Mouse (Mus musculus) macrophage (primary cell): ENCODE results near the gene Rab3gap1. TPM values are rescaled to one million over a fixed set of nuclear protein-coding genes. Genes with fewer than 3 reads are reported as not detected.

Experiments used
- H3K27ac ChIP-seq: fragments of 350-480 bp; formaldehyde crosslinking; 2 replicates; pipeline ENCODE4 v1.9.0; 2021
- H3K36me3 ChIP-seq: fragments of 350-480 bp; formaldehyde crosslinking; 2 replicates; pipeline ENCODE4 v1.9.0; 2021; ENCODE audit errors: inconsistent target
- H3K4me3 ChIP-seq: fragments of 350-480 bp; formaldehyde crosslinking; 2 replicates; pipeline ENCODE4 v1.9.0; 2021; ENCODE audit errors: inconsistent target
- H3K79me2 ChIP-seq: fragments of 350-480 bp; formaldehyde crosslinking; 2 replicates; pipeline ENCODE4 v1.9.0; 2021; ENCODE audit errors: inconsistent target
- WGBS: methylation state at CpG from one replicate; pipeline ENCODE4 v1.1.7; 2026; ENCODE audit warnings: inconsistent platforms; ENCODE audit not compliant: missing documents; 5-methylcytosine and 5-hydroxymethylcytosine counted together
- polyA plus RNA-seq: library from polyadenylated mRNA; stranded (reverse); fragments of 250-400 nt; gene quantifications from 3 replicates; pipeline ENCODE4 v1.2.4, GENCODE M21; 2018; ENCODE audit warnings: inconsistent platforms

Rab3gap1 gene
- polyA plus RNA-seq, 1 experiment from 2014 or later: 26.8 TPM

GRCm38 (mm10) chr1:127861900-127862299 lies 6.7 kb upstream of the Rab3gap1 start:
- Histone ChIP-seq H3K4me3 (no peak overlapping the region), H3K79me2 (no peaks in the 10 kb centered on the region), H3K27ac (no peak overlapping the region), H3K36me3 (no peaks in the 10 kb centered on the region)
- 91% methylated on average over 5 of the region's 5 CpGs for WGBS

GRCm38 (mm10) chr1:127863806-127864205 lies 4.8 kb upstream of the Rab3gap1 start:
- Histone ChIP-seq H3K79me2 (peaks cover 1% of the 10 kb centered on the region; the same call in 1 of the 2 replicates), H3K36me3 (no peaks in the 10 kb centered on the region), H3K27ac (no peak overlapping the region), H3K4me3 (no peak overlapping the region)
- WGBS: 93% methylated on average over 6 of the region's 7 CpGs

- Histone ChIP-seq H3K79me2 (peaks cover 38% of the 10 kb centered on the region), H3K27ac (peak overlapping the region; percentile 44; the same call in 1 of the 2 replicates), H3K36me3 (peaks cover 4% of the 10 kb centered on the region; the same call in 1 of the 2 replicates), H3K4me3 (peak overlapping the region; percentile 98)
- 32% methylated on average over 8 of the region's 8 CpGs for WGBS
These were observed 703 bp downstream of the Rab3gap1 start for GRCm38 (mm10) chr1:127869276-127869675.

GRCm38 (mm10) chr1:127899401-127899800 lies 30.8 kb downstream of the Rab3gap1 start:
- Histone ChIP-seq H3K36me3 (peaks cover 9% of the 10 kb centered on the region; the same call in 1 of the 2 replicates), H3K79me2 (no peaks in the 10 kb centered on the region), H3K27ac (peak overlapping the region; percentile 76), H3K4me3 (no peak overlapping the region)
- WGBS: 71% methylated on average over 1 of the region's 1 CpGs

GRCm38 (mm10) chr1:127904774-127905385 lies 36.3 kb downstream of the Rab3gap1 start:
- H3K4me3 ChIP-seq: no peak overlapping the region
- no peaks in the 10 kb centered on the region for H3K79me2 ChIP-seq
- 100% methylated on average over 2 of the region's 2 CpGs for WGBS
- no peak overlapping the region for H3K27ac ChIP-seq
- H3K36me3 ChIP-seq: peaks cover 17% of the 10 kb centered on the region; the same call in 1 of the 2 replicates

- Histone ChIP-seq H3K79me2 (no peaks in the 10 kb centered on the region), H3K4me3 (no peak overlapping the region), H3K27ac (no peak overlapping the region), H3K36me3 (peaks cover 25% of the 10 kb centered on the region; the same call in 1 of the 2 replicates)
- 98% methylated on average over 4 of the region's 4 CpGs for WGBS
These were observed 44.5 kb downstream of the Rab3gap1 start for GRCm38 (mm10) chr1:127913116-127913515.

- Histone ChIP-seq H3K79me2 (no peaks in the 10 kb centered on the region), H3K27ac (no peak overlapping the region), H3K4me3 (no peak overlapping the region), H3K36me3 (peaks cover 22% of the 10 kb centered on the region; the same call in 1 of the 2 replicates)
- 95% methylated on average over 6 of the region's 6 CpGs for WGBS
These were observed 46.7 kb downstream of the Rab3gap1 start for GRCm38 (mm10) chr1:127915316-127915715.

- Histone ChIP-seq H3K79me2 (no peaks in the 10 kb centered on the region), H3K36me3 (peaks cover 21% of the 10 kb centered on the region; the same call in 1 of the 2 replicates), H3K27ac (no peak overlapping the region), H3K4me3 (no peak overlapping the region)
- 80% methylated on average over 1 of the region's 1 CpGs for WGBS
These were observed 47.2 kb downstream of the Rab3gap1 start for GRCm38 (mm10) chr1:127915802-127916201.

- Histone ChIP-seq H3K27ac (no peak overlapping the region), H3K79me2 (no peaks in the 10 kb centered on the region), H3K36me3 (peaks cover 75% of the 10 kb centered on the region), H3K4me3 (no peak overlapping the region)
- 100% methylated on average over 2 of the region's 2 CpGs for WGBS
These were observed 64.8 kb downstream of the Rab3gap1 start for GRCm38 (mm10) chr1:127933405-127933804.

- 100% methylated on average over 5 of the region's 5 CpGs for WGBS
- Histone ChIP-seq H3K4me3 (no peak overlapping the region), H3K36me3 (peaks cover 78% of the 10 kb centered on the region), H3K79me2 (no peaks in the 10 kb centered on the region), H3K27ac (no peak overlapping the region)
These were observed 65.7 kb downstream of the Rab3gap1 start for GRCm38 (mm10) chr1:127934322-127934721.

GRCm38 (mm10) chr1:127937277-127937676 lies 68.7 kb downstream of the Rab3gap1 start:
- 91% methylated on average over 8 of the region's 8 CpGs for WGBS
- no peak overlapping the region for H3K27ac ChIP-seq
- peaks cover 86% of the 10 kb centered on the region for H3K36me3 ChIP-seq
- H3K79me2 ChIP-seq: no peaks in the 10 kb centered on the region
- H3K4me3 ChIP-seq: no peak overlapping the region

- Histone ChIP-seq H3K4me3 (no peak overlapping the region), H3K79me2 (no peaks in the 10 kb centered on the region), H3K27ac (no peak overlapping the region), H3K36me3 (peaks cover 65% of the 10 kb centered on the region)
- 99% methylated on average over 8 of the region's 10 CpGs for WGBS
These were observed 73.7 kb downstream of the Rab3gap1 start for GRCm38 (mm10) chr1:127942231-127942630.

GRCm38 (mm10) chr1:127943516-127943915 lies 74.9 kb downstream of the Rab3gap1 start:
- H3K4me3 ChIP-seq: no peak overlapping the region
- H3K36me3 ChIP-seq: peaks cover 52% of the 10 kb centered on the region
- H3K27ac ChIP-seq: no peak overlapping the region
- no peaks in the 10 kb centered on the region for H3K79me2 ChIP-seq
- WGBS: 89% methylated on average over 6 of the region's 6 CpGs

- H3K4me3 ChIP-seq: no peak overlapping the region
- H3K36me3 ChIP-seq: peaks cover 32% of the 10 kb centered on the region
- no peak overlapping the region for H3K27ac ChIP-seq
- H3K79me2 ChIP-seq: no peaks in the 10 kb centered on the region
- 90% methylated on average over 3 of the region's 3 CpGs for WGBS
These were observed 77.4 kb downstream of the Rab3gap1 start for GRCm38 (mm10) chr1:127945696-127946575.
